Mouse (Mus musculus) kidney, adult 2 months (tissue): ENCODE results near the gene Birc2.

Source experiments
- CTCF ChIP-seq: fragments of 200-500 bp; conservative IDR thresholded peaks from 2 replicates; pipeline ENCODE4 v1.5.1; 2011; ENCODE audit warnings: low read depth, mild to moderate bottlenecking, control low read depth, low read length, moderate library complexity, mixed read lengths; ENCODE audit not compliant: insufficient read depth, insufficient read length
- POLR2A ChIP-seq: fragments of 200-500 bp; IDR thresholded peaks from one replicate; pipeline ENCODE4 v1.6.1; 2011; ENCODE audit warnings: low read depth, low read length, control low read depth

GRCm38 (mm10) chr9:7851841-7852240, 15.0 kb upstream of the Birc2 start:
- TF ChIP-seq CTCF (no peak), POLR2A (no peak)
